Mouse (Mus musculus) midbrain, embryonic 14.5 days (tissue): ENCODE results near the gene Avp. TPM values are rescaled to one million over a fixed set of nuclear protein-coding genes. Genes with fewer than 3 reads are reported as not detected.
A peak's percentile ranks its signal among the peaks of the same experiment; 100 is the strongest.

Experiments used
- ATAC-seq: fragments of 200-750 bp; cut with Nextera tagmentation; 2 replicates; pipeline ENCODE4 v1.8.0; 2017; ENCODE audit warnings: moderate number of reproducible peaks, moderate library complexity; ENCODE audit not compliant: low FRiP score, low TSS enrichment
- DNase-seq: peaks from one replicate; pipeline ENCODE4 v3.0.0-alpha.2; 2015
- H3K27ac ChIP-seq: fragments of 300-500 bp; sonication (generic); replicated peaks from 2 replicates; pipeline ENCODE4 v1.5.1; 2014; ENCODE audit warnings: mild to moderate bottlenecking, low read depth, low read length, moderate library complexity
- H3K27me3 ChIP-seq: fragments of 300-500 bp; sonication (generic); 2 replicates; pipeline ENCODE4 v1.6.1; 2014; ENCODE audit warnings: low read length, control low read depth, mixed read lengths; ENCODE audit not compliant: control insufficient read depth, insufficient read depth
- H3K36me3 ChIP-seq: fragments of 300-500 bp; sonication (generic); 2 replicates; pipeline ENCODE4 v1.6.1; 2014; ENCODE audit warnings: low read length, control low read depth; ENCODE audit not compliant: control insufficient read depth, insufficient read depth
- H3K4me1 ChIP-seq: fragments of 300-500 bp; sonication (generic); 2 replicates; pipeline ENCODE4 v1.6.1; 2014; ENCODE audit warnings: mild to moderate bottlenecking, antibody characterized with exemption, low read length, control low read depth; ENCODE audit not compliant: control insufficient read depth, insufficient read depth
- H3K4me2 ChIP-seq: fragments of 300-500 bp; sonication (generic); 2 replicates; pipeline ENCODE4 v1.6.1; 2014; ENCODE audit warnings: mild to moderate bottlenecking, low read length, moderate library complexity
- H3K4me3 ChIP-seq: fragments of 300-500 bp; sonication (generic); replicated peaks from 2 replicates; pipeline ENCODE4 v1.5.1; 2014; ENCODE audit warnings: low read depth, low read length
- H3K9ac ChIP-seq: fragments of 300-500 bp; sonication (generic); replicated peaks from 2 replicates; pipeline ENCODE4 v1.6.1; 2014; ENCODE audit warnings: mild to moderate bottlenecking, low read length, moderate library complexity
- H3K9me3 ChIP-seq: fragments of 300-500 bp; sonication (generic); 2 replicates; pipeline ENCODE4 v1.6.1; 2016; ENCODE audit warnings: low read length, control low read depth, mixed read lengths; ENCODE audit not compliant: control insufficient read depth
- WGBS: fragments of 180-500 bp; shearing (Covaris S2); extraction: QIAGEN DNeasy Blood & Tissue Kit; methylation state at CpG from one replicate; pipeline ENCODE4 v1.1.7; 2014; 5-methylcytosine and 5-hydroxymethylcytosine counted together
- polyA plus RNA-seq: library from polyadenylated mRNA; unstranded; fragments of >200 nt; fragmentation: Nextera tagmentation; extraction: Ambion mirVana; gene quantifications from 2 replicates; pipeline ENCODE4 v1.2.1, GENCODE M21; 2014

Gene Avp
- polyA plus RNA-seq, result 0.70 TPM in 1 of 2 replicates, not detected in the other

DNA sequence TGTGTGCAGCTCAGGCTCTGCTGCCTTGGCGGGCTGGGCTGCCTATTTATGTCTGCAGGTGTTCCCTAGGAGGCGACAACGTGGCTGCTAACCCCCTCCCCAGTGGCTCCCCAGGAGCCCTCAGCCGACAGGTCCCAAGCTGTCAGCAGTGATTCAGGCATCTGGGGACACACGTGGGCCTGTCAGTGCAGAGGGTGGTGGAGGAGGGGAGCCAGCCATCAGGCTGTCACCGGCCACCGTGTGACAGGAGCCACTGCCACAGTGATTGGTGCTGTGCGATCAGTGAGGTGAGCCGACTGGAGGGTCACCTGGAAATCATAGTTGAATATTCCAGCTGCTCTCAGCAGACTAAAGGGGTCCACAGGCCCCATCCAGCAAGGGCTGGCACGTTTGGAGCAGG, at the start of gene Avp:
Gene Avp (minus strand): TSS at position 3 of the 400 bp plus-strand sequence.
- Histone ChIP-seq H3K9ac (no peak within 1 kb of the TSS), H3K4me1 (0 out of 2 replicates have a peak, but pooled peaks cover 4% of the 10 kb centered on the region), H3K27me3 (peaks cover 53% of the 10 kb centered on the region), H3K36me3 (no peaks in the 10 kb centered on the region), H3K4me3 (no peak within 1 kb of the TSS), H3K4me2 (no peak within 1 kb of the TSS), H3K27ac (no peak within 1 kb of the TSS), H3K9me3 (no peaks in the 10 kb centered on the region)
- 34% methylated on average over 10 of the region's 10 CpGs for WGBS
- ATAC-seq, result no peak
- no peak for DNase-seq

DNA sequence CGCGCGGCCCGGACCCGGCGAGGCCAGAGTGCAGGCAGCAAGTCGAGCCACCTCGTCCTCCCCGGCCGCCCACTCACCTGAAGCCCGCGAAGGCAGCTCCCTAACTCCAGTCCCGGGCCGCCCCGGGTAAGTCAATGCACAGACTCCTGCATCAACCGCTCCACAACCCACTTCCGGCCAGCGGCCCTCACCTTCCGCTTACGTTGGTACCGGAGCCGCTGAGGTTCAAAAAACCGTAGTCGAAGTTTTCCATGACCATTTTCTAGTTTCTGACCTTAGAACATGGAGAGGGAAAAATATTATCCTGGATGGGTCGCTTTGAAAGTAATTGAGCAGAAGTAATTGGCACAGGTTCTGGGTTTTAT, 47.5 kb upstream of the Avp start, which contains the start of the genes Fastkd5 and Ubox5:
Gene Fastkd5 (minus strand): TSS at position 189 of the 365 bp plus-strand sequence.
Gene Ubox5 (minus strand): TSS at position 200 of the 365 bp plus-strand sequence.
- Histone ChIP-seq H3K4me2 (peak within 1 kb of the TSS; percentile 94), H3K27me3 (peaks cover 14% of the 10 kb centered on the region), H3K9ac (peak within 1 kb of the TSS; percentile 87), H3K9me3 (no peaks in the 10 kb centered on the region), H3K4me3 (peak within 1 kb of the TSS; percentile 98), H3K4me1 (peaks cover 12% of the 10 kb centered on the region), H3K27ac (peak within 1 kb of the TSS; percentile 64), H3K36me3 (peaks cover 20% of the 10 kb centered on the region)
- WGBS, result under 1% methylated on average over 25 of the region's 25 CpGs
- DNase-seq, result peak; percentile 94
- ATAC-seq, result peak; percentile 84

GRCm38 (mm10) chr2:130629080-130629838, 46.9 kb upstream of the Avp start:
- Histone ChIP-seq H3K9ac (peak overlapping the region; percentile 87), H3K4me2 (peak overlapping the region; percentile 94), H3K36me3 (peaks cover 23% of the 10 kb centered on the region), H3K4me3 (peak overlapping the region; percentile 98), H3K27ac (peak overlapping the region; percentile 64), H3K4me1 (peaks cover 7% of the 10 kb centered on the region), H3K9me3 (no peaks in the 10 kb centered on the region), H3K27me3 (peaks cover 8% of the 10 kb centered on the region)
- DNase-seq, result peak; percentile 18
- ATAC-seq, result no peak; the same call in 1 of the 2 replicates
- 3% methylated on average over 37 of the region's 37 CpGs for WGBS

DNA sequence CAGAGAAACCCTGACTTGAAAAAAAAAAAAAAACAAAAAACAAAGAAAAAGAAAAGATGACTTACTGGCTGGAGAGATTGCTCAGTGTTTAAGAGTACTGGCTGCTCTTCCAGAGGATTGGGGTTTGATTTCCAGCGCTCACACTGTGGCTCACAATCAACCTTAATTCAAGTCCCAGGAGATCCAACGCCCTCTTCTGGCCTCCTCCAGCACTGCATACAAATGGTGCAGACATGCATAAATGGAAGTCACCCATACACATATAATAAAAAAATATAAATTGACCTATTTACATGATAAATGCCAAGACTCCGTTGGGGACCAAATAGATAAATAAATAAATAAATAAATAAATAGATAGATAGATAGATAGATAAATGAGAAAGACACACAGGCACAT, 46.1 kb upstream of the Avp start:
- H3K27ac ChIP-seq, result no peak overlapping the region
- H3K4me1 ChIP-seq, result peaks cover 6% of the 10 kb centered on the region
- H3K36me3 ChIP-seq, result peaks cover 23% of the 10 kb centered on the region
- H3K27me3 ChIP-seq, result no peaks in the 10 kb centered on the region; the same call in 1 of the 2 replicates
- H3K9me3 ChIP-seq, result no peaks in the 10 kb centered on the region
- peak overlapping the region; percentile 98; the same call in 1 of the 2 replicates for H3K4me3 ChIP-seq
- no peak for ATAC-seq
- 62% methylated on average over 3 of the region's 3 CpGs for WGBS
- no peak for DNase-seq
- H3K4me2 ChIP-seq, result peak overlapping the region; percentile 94; the same call in 1 of the 2 replicates
- no peak overlapping the region for H3K9ac ChIP-seq

DNA sequence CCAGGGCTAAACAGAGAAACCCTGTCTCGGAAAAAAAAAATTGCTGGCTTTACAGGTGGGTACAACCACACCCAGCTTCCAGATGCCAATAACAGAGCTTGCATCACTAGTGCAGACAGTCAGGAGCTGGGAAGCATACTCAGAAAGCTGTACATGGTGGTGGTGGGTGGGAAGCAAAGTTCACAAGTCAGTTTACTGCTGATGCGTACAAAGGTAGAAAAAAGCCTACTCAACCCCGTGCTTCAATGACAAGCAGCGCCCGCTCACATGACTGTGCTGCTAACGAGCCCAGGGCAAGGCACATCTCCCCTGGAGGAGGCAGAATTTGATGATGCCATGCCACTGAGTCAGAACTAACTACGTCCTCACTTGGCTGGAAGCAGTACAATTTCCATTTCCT, 36.6 kb upstream of the Avp start:
- Histone ChIP-seq H3K27ac (no peak overlapping the region), H3K4me3 (no peak overlapping the region), H3K36me3 (peaks cover 47% of the 10 kb centered on the region), H3K9me3 (no peaks in the 10 kb centered on the region), H3K4me2 (no peak overlapping the region), H3K27me3 (no peaks in the 10 kb centered on the region), H3K9ac (no peak overlapping the region), H3K4me1 (no peaks in the 10 kb centered on the region)
- no peak for ATAC-seq
- DNase-seq, result no peak
- 96% methylated on average over 7 of the region's 7 CpGs for WGBS

DNA sequence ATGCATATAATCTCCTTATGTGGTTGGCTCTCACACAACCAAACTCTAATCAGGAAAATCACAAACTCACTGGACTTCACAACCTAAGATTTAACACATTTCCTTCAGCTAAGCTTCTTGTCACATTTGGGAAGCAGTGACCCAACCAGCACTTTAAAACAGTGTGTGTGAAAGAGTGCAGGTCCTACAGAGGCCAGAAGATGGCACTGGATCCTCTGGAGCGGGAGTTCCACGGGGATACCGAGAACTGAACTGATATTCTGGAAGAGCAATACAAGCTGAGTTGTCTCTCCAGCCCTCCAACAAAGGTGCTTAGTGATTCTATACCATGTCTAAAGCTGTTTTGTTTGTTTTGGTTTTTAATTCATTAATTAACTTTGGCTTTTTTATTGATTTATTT, 30.7 kb upstream of the Avp start:
- ATAC-seq (no peak), DNase-seq (peak; percentile 30)
- Histone ChIP-seq H3K36me3 (peaks cover 38% of the 10 kb centered on the region), H3K9ac (no peak overlapping the region), H3K9me3 (no peaks in the 10 kb centered on the region), H3K4me2 (no peak overlapping the region), H3K27ac (no peak overlapping the region), H3K4me3 (no peak overlapping the region), H3K4me1 (no peaks in the 10 kb centered on the region), H3K27me3 (no peaks in the 10 kb centered on the region)
- WGBS, result 69% methylated on average over 3 of the region's 3 CpGs

- Histone ChIP-seq H3K36me3 (peaks cover 63% of the 10 kb centered on the region), H3K4me2 (no peak overlapping the region), H3K27me3 (no peaks in the 10 kb centered on the region), H3K4me3 (no peak overlapping the region), H3K9ac (no peak overlapping the region), H3K27ac (no peak overlapping the region), H3K4me1 (no peaks in the 10 kb centered on the region), H3K9me3 (no peaks in the 10 kb centered on the region)
- DNase-seq (no peak), ATAC-seq (no peak)
- 84% methylated on average over 4 of the region's 4 CpGs for WGBS
Measured at GRCm38 (mm10) chr2:130602195-130602594, 19.8 kb upstream of the Avp start.

- Histone ChIP-seq H3K4me1 (no peaks in the 10 kb centered on the region), H3K36me3 (peaks cover 70% of the 10 kb centered on the region), H3K9ac (no peak overlapping the region), H3K9me3 (no peaks in the 10 kb centered on the region), H3K4me3 (no peak overlapping the region), H3K4me2 (no peak overlapping the region), H3K27me3 (no peaks in the 10 kb centered on the region), H3K27ac (no peak overlapping the region)
- no peak for ATAC-seq
- DNase-seq, result no peak
- WGBS, result 73% methylated on average over 3 of the region's 3 CpGs
Measured at GRCm38 (mm10) chr2:130598399-130598798, 16.0 kb upstream of the Avp start.

GRCm38 (mm10) chr2:130597601-130598010, 15.3 kb upstream of the Avp start:
- Histone ChIP-seq H3K36me3 (peaks cover 64% of the 10 kb centered on the region), H3K9ac (no peak overlapping the region), H3K4me3 (no peak overlapping the region), H3K9me3 (no peaks in the 10 kb centered on the region), H3K27me3 (no peaks in the 10 kb centered on the region), H3K4me1 (no peaks in the 10 kb centered on the region), H3K27ac (no peak overlapping the region), H3K4me2 (no peak overlapping the region)
- ATAC-seq (no peak), DNase-seq (peak; percentile 74)
- 13% methylated on average over 1 of the region's 1 CpGs for WGBS
